Mouse (Mus musculus): ENCODE data around the gene Pim3. TPM values are rescaled to one million over a fixed set of nuclear protein-coding genes. Genes with fewer than 3 reads are reported as not detected.

Gene Pim3
- total RNA-seq, 1 experiment, result 159 TPM

DNA sequence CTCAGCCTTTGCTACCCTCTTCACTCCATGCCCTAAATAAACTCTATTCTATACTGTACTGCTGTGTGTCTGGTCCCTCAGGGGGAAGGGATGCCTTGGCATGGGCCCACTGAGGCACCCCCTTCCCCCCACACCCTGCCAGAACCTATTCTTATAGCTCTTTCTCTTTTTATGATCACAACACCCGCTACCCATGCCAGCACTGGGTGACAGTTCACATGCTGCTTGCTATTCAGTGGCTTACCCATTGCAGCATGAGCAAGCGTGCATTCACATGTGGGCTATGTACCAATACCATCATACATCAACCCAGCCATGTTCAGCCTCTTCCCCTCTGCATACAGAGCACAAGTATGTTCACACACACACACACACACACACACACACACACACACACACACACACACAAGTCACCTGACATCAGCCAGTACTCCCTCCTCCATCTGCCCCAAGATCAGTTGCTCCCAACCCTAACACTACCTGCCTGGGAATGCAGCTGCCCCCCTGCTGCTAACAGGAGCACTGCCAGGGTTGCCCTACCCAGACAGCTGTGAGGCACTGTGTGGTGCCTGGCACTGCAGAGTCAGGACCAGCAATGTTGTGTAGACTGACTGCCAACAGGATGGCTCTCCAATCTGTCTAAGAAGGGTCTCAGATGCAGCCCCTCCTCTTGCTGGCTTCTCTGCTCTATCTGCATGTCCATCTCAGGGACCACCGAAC lies 20.2 kb upstream of the Pim3 start:
- DNase-seq (ENCODE audit: low read depth, low spot score), result no peak
- TF ChIP-seq HCFC1 (IDR thresholded peaks at IDR 0.05; ENCODE audit: borderline replicate concordance, insufficient read depth, low read length), result no peak
- TF ChIP-seq CHD2 (IDR thresholded peaks at IDR 0.05; ENCODE audit: low read depth, low read length), result no peak
- TF ChIP-seq MAFK (IDR thresholded peaks at IDR 0.05; ENCODE audit: insufficient read depth, low read depth, low read length), result no peak
- no peak for TF ChIP-seq ZNF384 (IDR thresholded peaks at IDR 0.05; ENCODE audit: low read depth, low read length)
- TF ChIP-seq ZC3H11A (IDR thresholded peaks at IDR 0.05; ENCODE audit: borderline replicate concordance, low read depth, low read length), result no peak
- Histone ChIP-seq H3K9ac (ENCODE audit: insufficient read depth, low read depth, low read length, poor library complexity, severe bottlenecking) (no peak overlapping the region), H3K27ac (ENCODE audit: insufficient read depth, low read depth, low read length, poor library complexity, severe bottlenecking) (no peak overlapping the region), H3K4me1 (ENCODE audit: control insufficient read depth in 2 of 2, insufficient read depth in 2 of 2, low read length in 2 of 2, poor library complexity in 1 of 2) (peaks cover 5 to 16% of the 10 kb centered on the region in 2 experiments; a peak in 3 of 4 replicates), H3K36me3 (ENCODE audit: control insufficient read depth, insufficient read depth, low read length, poor library complexity, severe bottlenecking) (no peaks in the 10 kb centered on the region), H3K9me3 (ENCODE audit: control insufficient read depth, insufficient read depth, low read depth, low read length) (no peaks in the 10 kb centered on the region), H3K4me3 (ENCODE audit: insufficient read depth in 1 of 2, low read depth in 1 of 2, low read length in 2 of 2, poor library complexity in 1 of 2, severe bottlenecking in 1 of 2) (no peak overlapping the region)
- in situ Hi-C loops (cut with MboI; ENCODE audit: low sequenced_read_pairs in 2 of 2, unreplicated experiment in 2 of 2), result no loop called here

DNA sequence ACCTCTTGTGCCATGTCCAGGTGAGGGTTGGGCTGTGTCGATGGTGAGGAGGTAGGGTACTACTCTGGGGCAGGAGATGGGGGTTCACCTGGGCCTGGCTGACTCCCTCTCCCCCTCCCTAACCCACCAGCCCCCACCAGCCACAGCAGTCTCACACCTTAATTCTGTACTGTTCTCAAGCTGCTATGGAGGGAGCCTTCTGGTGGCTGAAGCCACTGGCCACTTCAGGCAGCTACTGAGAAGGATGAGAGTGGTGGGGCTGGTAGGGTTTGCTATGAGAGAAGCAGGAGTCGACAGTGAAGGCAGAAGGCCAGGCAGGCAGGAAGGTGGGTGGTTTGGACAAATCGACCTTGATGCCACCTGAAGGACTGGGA lies 19.7 kb upstream of the Pim3 start:
- DNase-seq (ENCODE audit: low read depth, low spot score), result no peak
- Histone ChIP-seq H3K27ac (ENCODE audit: insufficient read depth, low read depth, low read length, poor library complexity, severe bottlenecking) (no peak overlapping the region), H3K9ac (ENCODE audit: insufficient read depth, low read depth, low read length, poor library complexity, severe bottlenecking) (no peak overlapping the region), H3K4me1 (ENCODE audit: control insufficient read depth in 2 of 2, insufficient read depth in 2 of 2, low read length in 2 of 2, poor library complexity in 1 of 2) (peaks cover 5 to 16% of the 10 kb centered on the region in 2 experiments; a peak in 3 of 4 replicates), H3K9me3 (ENCODE audit: control insufficient read depth, insufficient read depth, low read depth, low read length) (no peaks in the 10 kb centered on the region), H3K4me3 (ENCODE audit: insufficient read depth in 1 of 2, low read depth in 1 of 2, low read length in 2 of 2, poor library complexity in 1 of 2, severe bottlenecking in 1 of 2) (no peak overlapping the region), H3K36me3 (ENCODE audit: control insufficient read depth, insufficient read depth, low read length, poor library complexity, severe bottlenecking) (no peaks in the 10 kb centered on the region)
- no peak for TF ChIP-seq MAFK (IDR thresholded peaks at IDR 0.05; ENCODE audit: insufficient read depth, low read depth, low read length)
- TF ChIP-seq ZC3H11A (IDR thresholded peaks at IDR 0.05; ENCODE audit: borderline replicate concordance, low read depth, low read length), result no peak
- TF ChIP-seq CHD2 (IDR thresholded peaks at IDR 0.05; ENCODE audit: low read depth, low read length), result no peak
- TF ChIP-seq HCFC1 (IDR thresholded peaks at IDR 0.05; ENCODE audit: borderline replicate concordance, insufficient read depth, low read length), result no peak
- TF ChIP-seq ZNF384 (IDR thresholded peaks at IDR 0.05; ENCODE audit: low read depth, low read length), result no peak
- in situ Hi-C loops (cut with MboI; ENCODE audit: low sequenced_read_pairs in 2 of 2, unreplicated experiment in 2 of 2), result no loop called here

DNA sequence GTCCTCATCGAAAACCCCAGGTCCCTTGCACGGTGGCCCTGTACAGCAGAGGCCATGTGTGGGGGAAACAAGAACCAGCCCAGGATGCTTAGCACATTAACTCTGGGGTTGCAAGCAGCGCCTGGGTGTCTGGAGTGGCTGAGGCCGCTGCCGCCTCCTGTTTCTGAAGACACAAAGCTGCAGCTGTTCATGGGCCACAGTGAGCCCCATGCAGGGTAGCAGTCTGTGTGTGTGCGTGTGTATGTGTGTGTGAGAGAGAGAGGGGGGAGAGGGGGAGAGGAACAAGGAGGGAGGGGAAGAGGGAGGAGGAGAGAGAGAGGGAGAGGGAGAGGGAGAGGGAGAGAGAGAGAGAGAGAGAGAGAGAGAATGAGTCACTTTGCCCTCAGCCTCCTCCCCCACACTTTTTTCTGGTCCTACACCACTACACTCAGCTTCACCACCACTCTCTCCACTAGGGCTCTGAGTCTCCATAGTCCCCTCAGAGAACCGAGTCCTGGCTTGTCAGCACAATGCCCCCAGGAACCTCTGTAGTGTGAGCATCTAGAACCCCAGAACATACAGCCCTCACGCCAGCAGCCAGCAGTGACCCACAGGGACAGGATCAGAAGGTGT lies 18.4 kb upstream of the Pim3 start:
- H3K4me3 ChIP-seq (ENCODE audit: insufficient read depth in 1 of 2, low read depth in 1 of 2, low read length in 2 of 2, poor library complexity in 1 of 2, severe bottlenecking in 1 of 2), result no peak overlapping the region
- no peaks in the 10 kb centered on the region for H3K9me3 ChIP-seq (ENCODE audit: control insufficient read depth, insufficient read depth, low read depth, low read length)
- DNase-seq (ENCODE audit: low read depth, low spot score), result no peak
- no peak overlapping the region for H3K9ac ChIP-seq (ENCODE audit: insufficient read depth, low read depth, low read length, poor library complexity, severe bottlenecking)
- TF ChIP-seq ZC3H11A (IDR thresholded peaks at IDR 0.05; ENCODE audit: borderline replicate concordance, low read depth, low read length) (no peak), ZNF384 (IDR thresholded peaks at IDR 0.05; ENCODE audit: low read depth, low read length) (no peak), HCFC1 (IDR thresholded peaks at IDR 0.05; ENCODE audit: borderline replicate concordance, insufficient read depth, low read length) (no peak), CHD2 (IDR thresholded peaks at IDR 0.05; ENCODE audit: low read depth, low read length) (no peak), MAFK (IDR thresholded peaks at IDR 0.05; ENCODE audit: insufficient read depth, low read depth, low read length) (no peak)
- peaks cover 5 to 16% of the 10 kb centered on the region in 2 experiments; a peak in 3 of 4 replicates for H3K4me1 ChIP-seq (ENCODE audit: control insufficient read depth in 2 of 2, insufficient read depth in 2 of 2, low read length in 2 of 2, poor library complexity in 1 of 2)
- in situ Hi-C loops (cut with MboI; ENCODE audit: low sequenced_read_pairs in 2 of 2, unreplicated experiment in 2 of 2), result no loop called here
- no peak overlapping the region for H3K27ac ChIP-seq (ENCODE audit: insufficient read depth, low read depth, low read length, poor library complexity, severe bottlenecking)
- H3K36me3 ChIP-seq (ENCODE audit: control insufficient read depth, insufficient read depth, low read length, poor library complexity, severe bottlenecking), result no peaks in the 10 kb centered on the region

DNA sequence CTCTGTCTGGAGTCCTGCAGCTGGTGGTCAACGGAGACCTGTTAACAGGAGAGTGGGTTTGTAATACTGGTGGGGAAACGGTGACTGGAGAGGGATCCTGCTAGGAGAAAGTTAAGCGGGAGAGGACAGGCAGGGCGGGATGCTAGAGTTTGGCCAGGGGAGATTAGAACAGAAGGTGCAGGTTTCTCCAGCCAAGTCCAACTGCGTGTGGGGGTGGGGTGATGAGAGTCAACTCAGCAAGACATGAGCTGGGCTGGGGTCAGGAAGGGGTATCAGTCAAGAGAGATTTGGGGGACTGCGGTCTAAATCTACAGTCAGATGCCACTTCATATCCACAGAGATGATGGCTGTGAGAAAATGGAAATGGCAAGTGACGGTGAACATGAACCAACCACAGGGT lies 17.0 kb upstream of the Pim3 start:
- no peak overlapping the region for H3K27ac ChIP-seq (ENCODE audit: insufficient read depth, low read depth, low read length, poor library complexity, severe bottlenecking)
- no peaks in the 10 kb centered on the region for H3K9me3 ChIP-seq (ENCODE audit: control insufficient read depth, insufficient read depth, low read depth, low read length)
- peaks cover 3 to 5% of the 10 kb centered on the region in 2 experiments; a peak in 1 of 4 replicates for H3K4me1 ChIP-seq (ENCODE audit: control insufficient read depth in 2 of 2, insufficient read depth in 2 of 2, low read length in 2 of 2, poor library complexity in 1 of 2)
- no peaks in the 10 kb centered on the region for H3K36me3 ChIP-seq (ENCODE audit: control insufficient read depth, insufficient read depth, low read length, poor library complexity, severe bottlenecking)
- no peak overlapping the region for H3K4me3 ChIP-seq (ENCODE audit: insufficient read depth in 1 of 2, low read depth in 1 of 2, low read length in 2 of 2, poor library complexity in 1 of 2, severe bottlenecking in 1 of 2)
- TF ChIP-seq MAFK (IDR thresholded peaks at IDR 0.05; ENCODE audit: insufficient read depth, low read depth, low read length) (no peak), HCFC1 (IDR thresholded peaks at IDR 0.05; ENCODE audit: borderline replicate concordance, insufficient read depth, low read length) (no peak), ZNF384 (IDR thresholded peaks at IDR 0.05; ENCODE audit: low read depth, low read length) (no peak)
- in situ Hi-C loops (cut with MboI; ENCODE audit: low sequenced_read_pairs in 2 of 2, unreplicated experiment in 2 of 2), result no loop called here
- H3K9ac ChIP-seq (ENCODE audit: insufficient read depth, low read depth, low read length, poor library complexity, severe bottlenecking), result no peak overlapping the region
- no peak for DNase-seq (ENCODE audit: low read depth, low spot score)

Data from ES-E14 (cell line).